Mouse (Mus musculus) common myeloid progenitor, adult 5-6 weeks (primary cell): Measurements from ENCODE around the gene Stat1. TPM values are rescaled to one million over a fixed set of nuclear protein-coding genes. Genes with fewer than 3 reads are reported as not detected.

ENCODE experiments used
- ATAC-seq: replicated peaks from 2 replicates; pipeline ENCODE4 v1.8.0; 2016; ENCODE audit warnings: low read depth, mild to moderate bottlenecking, moderate TSS enrichment, inconsistent platforms; ENCODE audit not compliant: poor library complexity, severe bottlenecking
- total RNA-seq: library from RNA; stranded (forward); fragments of 200-1000, 187-1606 nt; gene quantifications from 2 replicates; pipeline ENCODE4 v1.2.3, GENCODE M21; 2017

The Stat1 gene
- total RNA-seq = 56.1 and 61.3 TPM in 2 replicates

- peak; percentile 98 for ATAC-seq
Observed at GRCm38 (mm10) chr1:52118860-52119591, at the start of gene Stat1. Gene Stat1, plus strand, starts transcription at chr1:52119440.

GRCm38 (mm10) chr1:52079724-52080367 lies 39.4 kb upstream of the Stat1 start:
- ATAC-seq = no peak

- no peak for ATAC-seq
Observed at GRCm38 (mm10) chr1:52080375-52080774, 38.9 kb upstream of the Stat1 start.

- ATAC-seq = peak; percentile 42; the same call in 1 of the 2 replicates
Observed at GRCm38 (mm10) chr1:52086236-52086635, 33.0 kb upstream of the Stat1 start.

GRCm38 (mm10) chr1:52087128-52087527 lies 32.1 kb upstream of the Stat1 start:
- ATAC-seq = no peak

GRCm38 (mm10) chr1:52088634-52089033 lies 30.6 kb upstream of the Stat1 start:
- ATAC-seq = no peak

GRCm38 (mm10) chr1:52098618-52099232 lies 20.5 kb upstream of the Stat1 start:
- ATAC-seq = peak; percentile 73

- ATAC-seq = peak; percentile 86
Observed at GRCm38 (mm10) chr1:52100496-52100895, 18.7 kb upstream of the Stat1 start.

GRCm38 (mm10) chr1:52102795-52103194 lies 16.4 kb upstream of the Stat1 start:
- ATAC-seq = no peak

GRCm38 (mm10) chr1:52107206-52107605 lies 12.0 kb upstream of the Stat1 start:
- no peak for ATAC-seq

GRCm38 (mm10) chr1:52111217-52111616 lies 8.0 kb upstream of the Stat1 start:
- ATAC-seq = no peak

- no peak for ATAC-seq
Observed at GRCm38 (mm10) chr1:52112301-52112700, 6.9 kb upstream of the Stat1 start.

- ATAC-seq = peak; percentile 5
Observed at GRCm38 (mm10) chr1:52113067-52113665, 6.1 kb upstream of the Stat1 start.

- ATAC-seq = peak; percentile 97
Observed at GRCm38 (mm10) chr1:52113666-52114069, 5.6 kb upstream of the Stat1 start.

GRCm38 (mm10) chr1:52116441-52116840 lies 2.8 kb upstream of the Stat1 start:
- ATAC-seq = no peak

- no peak for ATAC-seq
Observed at GRCm38 (mm10) chr1:52117777-52118176, 1.5 kb upstream of the Stat1 start.

GRCm38 (mm10) chr1:52119691-52120090 lies 451 bp downstream of the Stat1 start:
- ATAC-seq = peak; percentile 23

- no peak for ATAC-seq
Observed at GRCm38 (mm10) chr1:52120191-52120590, 951 bp downstream of the Stat1 start.

- ATAC-seq = no peak
Observed at GRCm38 (mm10) chr1:52121052-52121451, 1.8 kb downstream of the Stat1 start.

- ATAC-seq = no peak
Observed at GRCm38 (mm10) chr1:52124818-52125217, 5.6 kb downstream of the Stat1 start.

- no peak for ATAC-seq
Observed at GRCm38 (mm10) chr1:52127350-52127749, 8.1 kb downstream of the Stat1 start.
